Mouse (Mus musculus): ENCODE measurements around the gene Arhgap24.

The Arhgap24 gene

DNA sequence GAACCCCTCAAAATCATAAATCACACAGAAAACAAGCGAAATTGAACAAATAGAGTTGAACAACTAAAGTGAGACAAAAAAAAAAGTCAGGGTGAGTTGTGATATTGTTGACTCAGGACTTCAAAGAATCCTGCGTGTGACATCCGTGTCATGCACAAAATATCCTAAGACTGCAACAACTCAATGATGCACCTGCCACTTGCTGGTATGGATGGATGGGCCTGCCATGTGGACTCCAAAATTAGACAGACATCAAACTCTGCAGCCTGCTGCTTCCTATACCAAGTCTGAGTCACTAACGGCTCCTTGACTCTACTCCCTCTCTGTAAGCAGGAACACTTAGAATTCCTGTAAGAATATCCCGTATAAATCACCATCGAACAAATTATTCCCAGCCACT, 321.6 kb downstream of the Arhgap24 start:
- TF ChIP-seq GATA4 (IDR thresholded peaks at IDR 0.05; ENCODE audit: insufficient replicate concordance, low read length) = no peak

DNA sequence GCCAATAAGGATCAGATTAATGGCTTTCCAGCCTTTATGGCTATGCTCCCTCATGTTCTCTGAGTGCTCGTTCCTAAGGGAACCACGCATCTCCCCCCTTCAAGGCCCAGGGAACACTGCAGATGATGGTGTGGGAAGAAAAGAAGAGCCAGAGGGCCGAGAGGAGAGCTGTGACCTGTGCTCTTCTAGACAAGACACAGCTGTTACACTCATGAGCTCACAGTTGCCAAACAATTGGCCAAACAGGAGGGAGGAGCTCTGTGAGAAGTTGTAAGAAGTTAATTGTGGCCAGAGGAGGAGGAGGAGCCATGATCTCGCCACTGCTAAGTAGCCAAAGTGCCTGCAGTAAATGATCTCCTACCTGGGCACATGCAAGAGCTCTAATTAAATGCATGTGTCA, 322.5 kb downstream of the Arhgap24 start:
- no peak for TF ChIP-seq GATA4 (IDR thresholded peaks at IDR 0.05; ENCODE audit: insufficient replicate concordance, low read length)

DNA sequence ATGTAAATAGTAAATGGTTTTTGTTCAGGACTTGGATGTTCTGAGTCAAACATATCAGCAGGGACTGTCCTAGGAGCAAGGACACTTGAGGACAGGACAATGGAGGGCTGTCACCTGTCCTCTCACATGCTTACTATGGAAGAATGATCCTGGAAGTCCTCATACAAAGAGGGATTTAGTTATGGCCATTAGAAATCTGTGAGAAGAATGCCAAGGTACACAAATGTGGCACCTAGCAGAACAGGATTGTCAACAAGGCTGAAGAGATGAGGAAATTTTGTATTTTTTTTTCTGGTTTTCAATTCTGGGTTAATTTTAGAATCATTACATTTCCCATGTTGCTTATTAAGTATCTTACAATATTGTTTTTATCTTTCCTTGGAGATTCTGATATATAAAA, 326.3 kb downstream of the Arhgap24 start:
- no peak for TF ChIP-seq GATA4 (IDR thresholded peaks at IDR 0.05; ENCODE audit: insufficient replicate concordance, low read length)

DNA sequence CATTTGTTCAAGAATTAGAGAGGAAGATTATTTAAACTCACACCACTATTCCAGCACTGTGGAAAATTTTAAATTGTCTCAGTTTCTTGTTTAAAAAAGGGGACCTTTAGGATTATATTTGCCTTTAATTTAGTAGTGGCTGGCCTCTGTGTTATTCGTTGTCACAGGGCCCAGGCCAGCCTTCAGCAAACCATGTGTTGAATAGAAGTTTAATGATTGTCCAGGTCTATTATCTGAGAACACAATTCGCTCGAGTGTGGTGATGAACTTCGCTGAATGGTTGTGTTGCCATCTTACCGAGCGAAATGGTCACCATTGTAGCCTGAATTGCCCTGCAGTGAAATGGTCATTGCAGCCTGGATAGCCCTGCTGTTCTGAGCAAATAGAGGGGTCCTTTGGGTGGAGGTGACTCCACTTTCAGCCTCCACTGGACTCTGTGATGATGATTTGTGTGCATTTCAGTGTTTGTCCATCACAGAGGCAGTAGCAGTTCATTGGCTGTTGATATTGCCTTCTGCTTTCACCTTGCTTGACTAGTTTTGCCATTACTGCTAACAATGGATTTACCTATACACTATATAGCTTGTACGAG, 329.3 kb downstream of the Arhgap24 start:
- no peak for TF ChIP-seq GATA4 (IDR thresholded peaks at IDR 0.05; ENCODE audit: insufficient replicate concordance, low read length)

DNA sequence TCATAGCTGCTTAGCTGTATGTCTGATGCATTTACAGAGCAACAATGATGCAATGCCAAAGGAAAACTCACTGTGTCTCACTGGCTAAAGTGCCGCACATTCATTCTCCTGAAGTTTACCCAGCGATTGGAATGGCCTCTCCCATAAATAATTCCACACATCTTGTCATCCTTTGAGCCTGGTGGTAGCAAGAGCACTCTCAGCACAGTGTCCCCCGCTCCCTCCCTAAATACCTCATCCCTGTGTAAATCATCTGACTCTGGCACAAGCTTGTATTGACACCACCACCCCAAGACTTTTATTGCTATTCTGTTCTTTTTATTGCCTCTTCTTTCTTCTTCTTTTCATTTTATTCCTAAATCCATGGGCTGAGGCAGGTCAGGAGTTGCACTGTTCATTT, 332.1 kb downstream of the Arhgap24 start:
- TF ChIP-seq GATA4 (IDR thresholded peaks at IDR 0.05; ENCODE audit: insufficient replicate concordance, low read length) = no peak

DNA sequence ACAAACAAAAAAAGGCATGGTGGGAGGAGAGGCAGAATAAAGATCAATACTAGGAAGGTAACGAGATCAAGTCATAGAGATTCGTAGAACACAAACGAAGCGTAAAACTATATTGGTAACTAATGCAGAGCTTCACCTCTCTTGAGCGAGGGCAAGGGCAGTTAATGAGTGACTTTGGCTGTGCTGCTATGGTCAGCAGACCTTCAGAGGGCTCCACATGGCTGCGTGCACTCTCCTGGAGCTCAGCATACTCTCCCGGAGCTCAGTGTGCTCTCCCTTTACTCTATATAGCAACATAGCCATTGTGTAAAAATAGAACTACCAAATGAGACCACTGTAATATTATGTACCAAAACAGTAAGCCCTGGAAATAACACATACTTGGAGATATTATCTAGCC, 336.4 kb downstream of the Arhgap24 start:
- TF ChIP-seq GATA4 (IDR thresholded peaks at IDR 0.05; ENCODE audit: insufficient replicate concordance, low read length) = no peak

DNA sequence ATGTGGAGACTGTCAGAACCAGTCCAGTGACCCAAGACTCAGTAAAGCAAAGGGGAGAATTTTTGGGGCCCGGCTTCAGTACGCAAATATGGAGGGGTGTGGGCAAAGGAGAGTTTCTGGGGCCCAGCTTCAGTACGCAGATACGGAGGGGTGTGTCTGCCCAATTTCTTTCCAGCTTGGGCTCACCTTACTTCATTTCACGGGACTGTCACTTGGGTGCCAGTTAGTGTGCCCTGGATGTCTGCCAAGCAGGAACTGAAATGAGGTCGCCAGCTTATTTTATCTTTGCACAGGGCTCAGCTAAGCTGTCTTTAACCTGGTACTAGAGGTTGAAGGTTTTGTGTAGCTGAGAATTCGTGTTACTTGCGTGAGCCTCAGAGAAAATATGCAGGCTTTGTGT, 344.3 kb downstream of the Arhgap24 start:
- TF ChIP-seq GATA4 (IDR thresholded peaks at IDR 0.05; ENCODE audit: insufficient replicate concordance, low read length) = no peak

DNA sequence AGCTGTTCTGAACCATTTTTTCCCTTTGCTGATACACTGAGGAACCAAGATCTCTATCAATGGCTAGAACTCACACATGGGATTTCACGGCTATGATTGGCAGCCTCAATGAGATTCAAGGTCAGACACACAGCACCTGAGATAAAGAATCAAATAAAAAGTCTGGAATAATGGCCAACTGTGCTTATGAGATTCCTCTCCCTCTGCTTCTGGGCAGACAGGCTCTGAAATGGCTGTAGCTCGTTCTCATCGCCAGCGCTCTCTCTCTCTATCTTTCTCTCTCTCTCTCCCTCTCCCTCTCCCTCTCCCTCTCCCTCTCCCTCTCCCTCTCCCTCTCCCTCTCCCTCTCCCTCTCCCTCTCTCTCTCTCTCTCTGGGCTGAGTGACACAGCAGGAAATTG, 357.9 kb downstream of the Arhgap24 start:
- no peak for TF ChIP-seq GATA4 (IDR thresholded peaks at IDR 0.05; ENCODE audit: insufficient replicate concordance, low read length)

DNA sequence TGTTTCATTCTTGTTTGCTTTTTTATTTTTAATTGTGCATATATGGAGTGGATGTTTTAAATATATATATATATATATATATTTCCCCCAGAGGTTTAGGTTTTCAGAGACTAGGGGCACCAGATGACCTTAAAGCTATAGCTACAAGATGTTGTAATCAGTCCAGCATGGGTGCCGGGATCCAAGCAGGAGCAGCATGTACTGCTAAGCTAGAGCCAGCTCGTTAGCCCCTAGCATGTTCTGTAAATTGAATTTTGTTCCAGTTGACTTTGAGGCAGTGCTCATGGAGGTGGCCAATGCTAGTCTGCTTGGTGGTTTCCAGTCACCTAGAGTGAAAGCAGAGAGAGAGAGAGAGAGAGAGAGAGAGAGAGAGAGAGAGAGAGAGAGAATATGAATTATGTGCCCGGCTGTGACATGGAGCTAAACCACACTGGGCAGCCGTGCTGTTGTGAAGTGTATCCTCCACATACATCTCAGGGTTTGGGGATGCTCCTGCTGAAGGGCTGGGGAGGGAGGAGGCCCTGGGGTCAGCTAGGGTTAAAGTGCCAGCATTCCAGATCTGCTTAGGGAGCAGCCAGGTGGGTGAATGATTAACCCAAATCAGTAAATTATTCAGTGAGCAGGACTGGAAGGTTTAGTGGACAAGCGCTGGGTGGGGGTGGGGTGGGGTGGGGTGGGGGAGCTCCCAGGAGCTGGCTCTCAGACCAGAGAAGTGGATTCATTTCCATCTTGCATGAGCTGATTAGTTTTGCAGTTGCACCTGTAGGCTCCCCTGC, 362.9 kb downstream of the Arhgap24 start:
- TF ChIP-seq GATA4 (IDR thresholded peaks at IDR 0.05; ENCODE audit: insufficient replicate concordance, low read length) = no peak

DNA sequence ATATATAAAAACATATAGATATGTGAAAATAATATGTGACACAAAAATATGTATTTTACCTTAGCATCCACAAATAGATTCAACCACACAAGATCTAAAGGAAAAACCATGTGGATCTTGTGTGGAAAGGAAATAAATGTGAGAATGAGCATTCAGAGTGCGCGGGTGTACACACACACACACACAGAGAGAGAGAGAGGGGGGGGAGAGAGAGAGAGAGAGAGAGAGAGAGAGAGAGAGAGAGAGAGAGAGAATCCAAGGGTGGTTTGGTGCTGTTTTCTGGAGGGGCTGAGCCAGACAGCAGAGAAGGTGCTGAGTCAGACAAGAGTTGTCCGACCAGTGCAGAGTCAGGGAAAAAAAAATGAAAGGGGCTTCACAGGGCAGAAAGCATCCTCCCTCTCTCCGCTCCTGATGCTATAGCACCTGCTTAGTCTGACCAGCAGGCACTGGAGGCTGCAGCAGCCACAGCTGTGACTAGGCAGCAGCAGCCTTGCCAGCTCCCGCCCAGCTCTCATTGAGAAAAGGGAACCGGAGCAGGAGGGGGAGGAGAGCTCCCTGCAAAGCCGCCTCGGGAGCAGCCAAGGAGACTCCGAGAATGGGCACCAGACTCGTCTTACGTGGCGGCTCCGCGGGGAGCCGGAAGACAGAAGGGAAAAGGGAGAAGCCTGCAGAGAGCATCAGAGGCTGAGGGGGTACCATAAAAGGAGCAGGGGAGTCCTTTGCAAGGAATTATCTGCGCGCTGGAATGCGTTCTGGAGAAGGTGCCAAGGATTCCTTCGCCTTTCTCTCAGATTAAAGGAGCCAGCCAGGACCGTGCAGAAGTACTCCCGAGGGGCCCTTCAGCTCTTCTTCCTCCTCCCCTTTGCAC, 363.8 kb downstream of the Arhgap24 start:
- TF ChIP-seq GATA4 (IDR thresholded peaks at IDR 0.05; ENCODE audit: insufficient replicate concordance, low read length) = no peak

DNA sequence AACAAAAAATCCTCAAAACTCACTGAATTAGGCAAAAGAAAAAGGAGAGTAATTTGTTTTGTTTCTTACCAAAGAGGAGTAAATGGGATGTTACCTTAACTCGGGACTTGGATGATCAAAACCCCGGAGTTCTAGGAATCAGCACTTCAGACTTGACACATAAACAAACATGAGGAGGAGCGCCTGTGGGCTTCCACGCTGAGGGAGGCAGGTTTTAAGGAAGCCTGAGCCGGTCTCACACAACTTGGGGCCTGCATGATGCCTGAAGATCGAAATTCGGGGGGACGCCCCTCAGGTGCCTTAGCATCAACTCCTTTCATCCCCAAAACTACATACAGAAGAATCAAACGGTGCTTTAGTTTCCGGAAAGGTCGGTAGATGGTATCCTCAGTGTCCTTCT, 364.6 kb downstream of the Arhgap24 start:
- no peak for TF ChIP-seq GATA4 (IDR thresholded peaks at IDR 0.05; ENCODE audit: insufficient replicate concordance, low read length)

DNA sequence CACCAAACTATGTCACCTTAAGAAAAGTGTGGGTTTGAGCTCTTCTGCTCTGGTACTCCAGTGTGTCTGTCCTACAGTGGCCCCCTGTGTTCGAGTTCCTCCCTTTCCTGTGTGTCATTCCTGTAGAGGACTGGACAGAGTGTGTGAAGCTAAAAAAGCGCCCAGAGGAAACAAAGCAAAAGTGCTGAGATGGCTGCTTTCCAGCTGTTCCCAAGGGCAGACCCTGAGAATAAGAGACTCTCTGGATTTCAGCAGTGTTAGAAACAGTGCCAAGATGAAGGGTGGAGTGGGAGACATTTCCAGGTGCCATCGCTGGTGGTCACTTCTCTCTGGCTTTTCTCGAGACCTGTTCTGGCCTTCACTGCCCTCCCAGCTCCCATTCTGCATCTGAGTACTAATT, 366.7 kb downstream of the Arhgap24 start:
- no peak for TF ChIP-seq GATA4 (IDR thresholded peaks at IDR 0.05; ENCODE audit: insufficient replicate concordance, low read length)

DNA sequence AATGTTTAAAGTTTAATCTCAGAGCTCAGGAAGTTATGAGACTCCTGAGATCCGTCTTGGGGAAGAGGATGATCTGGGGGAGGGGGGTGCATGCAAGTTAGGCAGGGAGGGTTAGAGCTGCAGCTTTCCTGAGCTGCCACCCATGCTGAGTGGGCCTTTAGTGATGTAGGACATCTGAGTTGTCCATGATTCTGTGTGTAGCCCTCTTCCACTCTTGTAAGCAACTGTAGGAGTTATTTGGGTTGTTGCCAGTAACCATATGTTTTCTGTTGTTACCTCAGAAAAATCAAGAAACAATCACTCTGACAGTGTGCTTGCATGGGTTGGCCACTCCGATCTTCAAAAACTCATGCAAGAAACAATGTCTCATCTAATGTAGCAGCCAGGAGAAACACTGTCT, 370.6 kb downstream of the Arhgap24 start:
- TF ChIP-seq GATA4 (IDR thresholded peaks at IDR 0.05; ENCODE audit: insufficient replicate concordance, low read length) = no peak

DNA sequence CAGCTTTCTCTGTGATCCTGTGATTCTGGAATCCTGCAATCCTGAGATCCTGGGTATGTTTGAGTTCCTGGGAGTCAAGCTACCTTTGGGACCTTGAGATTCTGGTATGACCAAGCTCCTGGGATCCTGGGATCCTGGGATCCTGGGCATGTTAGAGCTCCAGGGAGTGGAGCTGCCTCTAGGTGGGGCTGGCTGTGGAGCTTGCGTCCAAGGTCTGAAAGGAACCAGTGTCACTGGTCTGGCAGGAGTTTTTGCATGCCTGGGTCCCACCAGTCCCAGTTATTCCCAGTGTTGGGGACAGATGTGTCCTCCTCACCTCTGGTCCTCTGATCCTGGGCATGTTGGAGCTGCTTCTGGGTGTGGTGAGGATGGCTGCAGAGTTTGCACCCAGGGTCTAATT, 372.6 kb downstream of the Arhgap24 start:
- TF ChIP-seq GATA4 (IDR thresholded peaks at IDR 0.05; ENCODE audit: insufficient replicate concordance, low read length) = no peak

DNA sequence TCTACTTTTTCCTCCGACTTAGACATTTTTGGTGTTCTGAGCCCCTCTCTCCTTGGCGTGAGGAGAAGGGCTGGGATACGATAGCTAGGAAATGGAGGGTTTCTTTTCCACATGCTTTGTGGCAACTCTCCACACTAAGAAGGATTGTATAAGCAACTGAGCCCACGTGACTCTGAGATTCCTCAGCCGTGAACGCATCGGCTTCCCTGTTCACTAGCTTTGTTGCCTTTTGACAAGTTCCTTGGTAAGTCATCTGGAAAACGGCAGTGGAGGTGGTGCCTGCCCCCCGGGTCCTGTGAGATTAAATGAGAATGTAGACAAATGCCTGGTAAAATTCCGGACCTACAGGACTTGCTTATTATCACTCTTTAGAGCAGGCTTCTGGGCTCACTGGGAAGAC, 374.6 kb downstream of the Arhgap24 start:
- TF ChIP-seq GATA4 (IDR thresholded peaks at IDR 0.05; ENCODE audit: insufficient replicate concordance, low read length) = no peak

DNA sequence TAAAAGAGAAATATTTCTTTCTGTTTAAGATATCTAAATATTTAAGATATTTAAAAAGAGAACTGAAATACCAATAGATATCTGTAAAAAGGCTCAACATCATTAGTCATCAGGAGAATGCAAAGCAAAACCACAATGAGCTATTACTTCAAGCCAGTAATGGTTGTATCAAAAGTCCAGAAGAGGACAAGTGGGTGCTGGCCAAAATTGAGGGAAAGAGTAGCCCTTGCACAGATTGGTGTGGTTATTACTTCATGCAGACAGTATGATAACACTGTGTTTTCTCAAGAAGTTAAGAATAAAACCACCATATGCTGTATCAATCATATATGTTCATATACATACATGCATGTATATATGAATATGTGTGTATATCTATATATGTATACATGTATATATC, 376.9 kb downstream of the Arhgap24 start:
- TF ChIP-seq GATA4 (IDR thresholded peaks at IDR 0.05; ENCODE audit: insufficient replicate concordance, low read length) = no peak
